24 mouse cellular contexts compared by ENCODE assay signal in genomic region chr3:28271884-28272283, GRCm38 (mm10). TPM values are rescaled to one million over a fixed set of nuclear protein-coding genes. Genes with fewer than 3 reads are reported as not detected.
DNase-seq lines count a peak whose midpoint lies in the region; ATAC-seq and TF ChIP-seq lines count a peak whose summit lies in the region.
"Had no signal": no experiment of that assay in that cellular context is flagged by ENCODE, and none has a peak within 500 bp of the region (broad histone marks: within the 10 kb centered on the region; RNA-seq: fewer than 3 reads in every experiment).

No protein-coding gene starts in this region.

- peaks cover 5% of the 10 kb centered on the region; the same call in 1 of the 2 replicates for H3K4me1 ChIP-seq in thymus, adult 2 months (replicated peaks; ENCODE audit: control insufficient read depth, insufficient read depth, low read length)

- H3K27me3 ChIP-seq in thymus, adult 2 months (ENCODE audit: control insufficient read depth, insufficient read depth, low read length): no peaks in the 10 kb centered on the region
- H3K27me3 ChIP-seq: CH12.LX; embryonic facial prominence, embryonic 12.5 days; forebrain, embryonic 12.5 days; Patski had no signal

- H3K4me3 ChIP-seq in thymus, adult 2 months (ENCODE audit: control insufficient read depth, insufficient read depth, low read length): no peak overlapping the region
- H3K4me3 ChIP-seq: embryonic facial prominence, embryonic 10.5 days; embryonic facial prominence, embryonic 12.5 days; forebrain, embryonic 12.5 days had no signal

- no peaks in the 10 kb centered on the region for H3K36me3 ChIP-seq in thymus, adult 2 months (ENCODE audit: control insufficient read depth, insufficient read depth, low read length)
- H3K36me3 ChIP-seq: embryonic facial prominence, embryonic 10.5 days; embryonic facial prominence, embryonic 12.5 days; forebrain, embryonic 12.5 days; G1E had no signal

- ATAC-seq in activated CD4-positive, CD25-positive, alpha-beta regulatory T cell, adult 4 months: peak; percentile 52
- ATAC-seq in inflammation-experienced regulatory T-cells, adult 6 months: peak; percentile 21
- ATAC-seq: forebrain, embryonic 14.5 days; forebrain, embryonic 16.5 days; Patski had no signal

- H3K27ac ChIP-seq in thymus, adult 2 months (ENCODE audit: control insufficient read depth, insufficient read depth, low read length): no peak overlapping the region
- H3K27ac ChIP-seq: embryonic facial prominence, embryonic 10.5 days; embryonic facial prominence, embryonic 12.5 days; forebrain, embryonic 12.5 days had no signal

- DNase-seq in heart, adult 11 months: peak; percentile 81
- no peak for DNase-seq in heart, adult 18-20 months
- no peak for DNase-seq in gastrocnemius, adult 8-10 months (ENCODE audit: low spot score in 2 of 2)
- DNase-seq in right cerebral cortex, postnatal 10 days (ENCODE audit: low spot score in 2 of 2): no peak
- no peak for DNase-seq in thymus, adult 2 months
- DNase-seq: adrenal gland, adult 2 months; adrenal gland, postnatal 10 days; adrenal gland, postnatal 25 days; B cell, adult 2 months; cerebellum, adult 11-12 months; cerebellum, adult 2 months; cerebellum, adult 9-10 months; cerebellum, postnatal 10 days; cerebellum, postnatal 25 days had no signal

- TF ChIP-seq CTCF in thymus, adult 2 months (IDR thresholded peaks at IDR 0.05; ENCODE audit: borderline replicate concordance, control insufficient read depth, extremely low read depth, insufficient read depth, low read length, poor library complexity): no peak

- TF ChIP-seq POLR2A in thymus, adult 2 months (IDR thresholded peaks at IDR 0.05; ENCODE audit: control insufficient read depth, extremely low read depth, insufficient read depth, low read length, poor library complexity): no peak

RNA-seq across cellular contexts. Expression of gene Tnik, which starts 8.9 kb away (rescaled TPM):
- 10 to 100 TPM; 22.8 to 26.3 TPM for total RNA-seq in heart, adult 18-20 months (2021)
- 10 to 100 TPM; 44.9 to 49.8 TPM for polyA plus RNA-seq in activated CD4-positive, CD25-positive, alpha-beta regulatory T cell, adult 4 months (2017; shearing (Covaris generic))
- polyA plus RNA-seq in inflammation-experienced regulatory T-cells, adult 6 months (2017; shearing (Covaris generic)): 10 to 100 TPM; 41.3 to 66.3 (median 64.8) TPM
- 10 to 100 TPM; 21.9 to 29.9 (median 27.9) TPM for total RNA-seq in gastrocnemius, adult 8-10 months (2022)
- 22.6 and 23.6 TPM in 2 replicates for polyA plus RNA-seq in thymus, adult 2 months (2012; rRNA removed)
